Mouse (Mus musculus): ENCODE data around the gene Deup1.

The Deup1 gene

GRCm38 (mm10) chr9:15533336-15534070 is 94.2 kb downstream of the Deup1 start:
- no peak for DNase-seq (ENCODE audit: low read depth)

- DNase-seq (ENCODE audit: low read depth) = no peak
These were observed 96.5 kb downstream of the Deup1 start for GRCm38 (mm10) chr9:15531204-15531603.

GRCm38 (mm10) chr9:15529965-15530320 is 97.8 kb downstream of the Deup1 start:
- no peak for DNase-seq (ENCODE audit: low read depth)

DNA sequence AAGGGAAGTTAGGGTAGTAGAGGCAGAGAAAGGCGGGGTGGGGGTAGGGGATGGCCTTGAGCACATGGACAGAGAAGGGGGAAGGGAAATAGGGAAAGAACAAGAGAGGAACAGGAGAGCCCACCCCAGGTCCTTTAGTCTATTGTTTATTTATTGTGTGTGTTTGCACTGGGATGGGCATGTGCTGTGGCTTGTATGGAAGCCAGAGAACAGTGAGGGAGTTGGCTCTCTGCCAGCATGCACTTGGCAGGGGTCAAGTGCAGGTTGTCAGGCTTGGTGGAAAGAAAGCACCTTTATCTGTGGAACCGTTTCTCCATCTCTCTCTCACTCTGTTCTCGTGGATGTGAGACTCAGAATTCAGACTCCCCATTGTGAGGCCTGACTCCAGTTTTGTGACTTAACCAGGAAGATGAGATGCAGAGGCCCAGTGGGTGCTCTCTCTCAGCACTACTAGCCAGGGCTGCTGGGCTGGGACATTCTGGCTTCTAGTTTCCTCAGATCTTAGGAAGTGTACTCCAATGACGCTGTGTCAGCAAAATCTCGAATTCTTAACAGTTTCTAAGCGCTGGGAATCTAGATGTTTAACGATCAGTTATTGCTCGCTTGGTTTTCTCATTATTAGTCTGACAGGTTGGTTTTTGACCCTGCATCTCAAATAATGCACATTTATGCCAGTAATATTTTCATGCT is 98.3 kb downstream of the Deup1 start:
- peak; percentile 34 for DNase-seq (ENCODE audit: low read depth)

- no peak for DNase-seq (ENCODE audit: low read depth)
These were observed 99.4 kb downstream of the Deup1 start for GRCm38 (mm10) chr9:15528368-15528767.

GRCm38 (mm10) chr9:15527846-15528245 is 99.9 kb downstream of the Deup1 start:
- DNase-seq (ENCODE audit: low read depth) = no peak

GRCm38 (mm10) chr9:15526539-15526938 is 101.2 kb downstream of the Deup1 start:
- DNase-seq (ENCODE audit: low read depth) = no peak

- DNase-seq (ENCODE audit: low read depth) = no peak
These were observed 102.5 kb downstream of the Deup1 start for GRCm38 (mm10) chr9:15525246-15525645.

GRCm38 (mm10) chr9:15523646-15524045 is 104.1 kb downstream of the Deup1 start:
- peak; percentile 8 for DNase-seq (ENCODE audit: low read depth)

- DNase-seq (ENCODE audit: low read depth) = no peak
These were observed 104.8 kb downstream of the Deup1 start for GRCm38 (mm10) chr9:15522887-15523286.

- no peak for DNase-seq (ENCODE audit: low read depth)
These were observed 105.4 kb downstream of the Deup1 start for GRCm38 (mm10) chr9:15522348-15522747.

GRCm38 (mm10) chr9:15517979-15518378 is 109.8 kb downstream of the Deup1 start:
- DNase-seq (ENCODE audit: low read depth) = no peak

DNA sequence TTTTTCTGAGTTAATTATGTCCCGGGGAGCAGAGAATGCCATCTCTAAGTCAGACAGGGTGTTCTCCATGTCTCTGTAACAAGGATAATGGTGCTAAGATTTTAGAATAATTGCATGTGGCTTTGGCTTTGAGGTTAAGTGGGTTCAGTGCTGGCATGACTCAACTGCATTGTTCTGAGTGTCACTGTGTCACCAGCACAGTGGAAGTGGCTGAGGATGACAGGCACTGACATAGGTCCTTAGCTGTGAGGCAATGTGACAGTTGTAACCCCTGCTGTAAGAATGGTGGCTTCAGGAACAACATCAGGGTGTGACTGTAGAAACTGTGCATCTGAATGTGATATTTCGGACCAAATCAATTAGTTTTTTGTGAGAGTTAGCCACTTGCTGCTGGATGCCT is 111.7 kb downstream of the Deup1 start:
- DNase-seq (ENCODE audit: low read depth) = no peak

DNA sequence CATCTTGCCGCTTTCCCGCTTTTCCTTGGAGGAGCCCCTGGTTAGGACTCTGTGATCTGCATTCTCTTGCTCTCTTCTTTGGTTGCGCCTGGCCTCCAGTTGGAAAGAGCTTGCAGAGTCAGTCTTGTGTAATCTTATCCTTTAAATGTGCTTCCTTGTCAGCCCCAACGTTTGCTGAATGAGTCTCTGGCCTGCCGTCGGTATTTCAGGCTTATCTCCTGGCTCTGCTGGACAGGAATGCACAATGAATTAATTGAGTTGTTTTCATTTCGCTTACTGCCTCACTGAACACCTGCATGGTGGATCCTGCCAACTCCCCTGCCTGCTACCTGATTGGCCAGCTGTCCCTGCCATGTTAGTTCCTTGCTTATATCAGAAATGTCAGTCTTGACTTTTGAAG is 114.8 kb downstream of the Deup1 start:
- DNase-seq (ENCODE audit: low read depth) = no peak

DNA sequence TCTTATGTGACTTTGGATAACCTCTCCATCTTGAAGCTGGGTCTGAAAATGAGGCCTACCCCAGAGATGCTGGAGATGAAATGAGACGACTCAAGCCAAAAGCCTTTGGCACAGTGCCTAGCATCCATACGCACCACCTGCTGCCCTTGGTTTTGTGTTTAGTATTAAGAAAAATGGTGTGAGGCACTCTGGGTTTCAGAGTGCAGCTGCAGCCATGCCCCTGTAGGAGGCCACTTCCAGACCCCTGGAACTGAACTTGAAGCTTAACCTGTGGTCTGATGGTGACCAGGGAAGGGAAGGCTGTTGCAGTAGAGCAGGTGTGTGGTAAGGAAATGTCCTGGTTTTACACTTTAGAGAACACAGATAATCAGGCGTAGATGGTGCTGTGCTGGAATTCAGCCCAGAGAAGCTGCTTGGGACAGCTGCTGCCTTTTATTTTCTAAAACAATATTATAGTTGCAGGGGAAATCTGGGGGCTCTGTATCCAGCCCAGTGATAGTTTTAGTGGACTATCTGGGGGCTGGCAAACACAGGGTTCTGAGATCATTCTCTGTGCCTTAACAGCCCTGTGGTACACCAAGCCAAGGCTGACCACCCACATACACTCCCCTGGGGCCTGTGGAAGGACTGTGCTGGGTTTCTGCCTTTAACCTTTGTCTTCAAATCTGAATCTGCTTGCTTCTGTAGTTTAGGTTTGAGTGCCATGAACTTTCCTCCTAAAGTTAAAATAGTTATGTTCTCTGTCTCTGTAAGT is 117.0 kb downstream of the Deup1 start:
- no peak for DNase-seq (ENCODE audit: low read depth)

All from NIH3T3 (cell line).